Mouse (Mus musculus): ENCODE measurements around the gene Milr1.
"Not testable (repeated sequence)": the region's sequence is repeated elsewhere in the genome, so short reads cannot be mapped to it uniquely, and the experiment has no call there.

Milr1 gene

GRCm38 (mm10) chr11:106751039-106752018 lies at the start of gene Milr1:
Gene Milr1 (plus strand): TSS chr11:106751226.
- peak; percentile 28 for DNase-seq (ENCODE audit: low spot score)

GRCm38 (mm10) chr11:106701589-106701988 lies 49.4 kb upstream of the Milr1 start:
- no peak for DNase-seq (ENCODE audit: low spot score)

- no peak for DNase-seq (ENCODE audit: low spot score)
These were observed 48.4 kb upstream of the Milr1 start for GRCm38 (mm10) chr11:106702584-106702983.

GRCm38 (mm10) chr11:106703931-106704330 lies 47.1 kb upstream of the Milr1 start:
- DNase-seq (ENCODE audit: low spot score): no peak

GRCm38 (mm10) chr11:106704399-106705111 lies 46.5 kb upstream of the Milr1 start:
- no peak for DNase-seq (ENCODE audit: low spot score)

- no peak for DNase-seq (ENCODE audit: low spot score)
These were observed 44.8 kb upstream of the Milr1 start for GRCm38 (mm10) chr11:106706212-106706611.

- DNase-seq (ENCODE audit: low spot score): no peak
These were observed 43.9 kb upstream of the Milr1 start for GRCm38 (mm10) chr11:106707085-106707484.

GRCm38 (mm10) chr11:106707866-106708265 lies 43.2 kb upstream of the Milr1 start:
- DNase-seq (ENCODE audit: low spot score): no peak

- no peak for DNase-seq (ENCODE audit: low spot score)
These were observed 41.6 kb upstream of the Milr1 start for GRCm38 (mm10) chr11:106709227-106709985.

- no peak for DNase-seq (ENCODE audit: low spot score)
These were observed 40.2 kb upstream of the Milr1 start for GRCm38 (mm10) chr11:106710789-106711188.

- DNase-seq (ENCODE audit: low spot score): peak; percentile 65
These were observed 36.0 kb upstream of the Milr1 start for GRCm38 (mm10) chr11:106715066-106715465.

- DNase-seq (ENCODE audit: low spot score): no peak
These were observed 34.5 kb upstream of the Milr1 start for GRCm38 (mm10) chr11:106716568-106716967.

GRCm38 (mm10) chr11:106720379-106720778 lies 30.6 kb upstream of the Milr1 start:
- no peak for DNase-seq (ENCODE audit: low spot score)

- peak; percentile 55 for DNase-seq (ENCODE audit: low spot score)
These were observed 28.1 kb upstream of the Milr1 start for GRCm38 (mm10) chr11:106722831-106723361.

- no peak for DNase-seq (ENCODE audit: low spot score)
These were observed 27.4 kb upstream of the Milr1 start for GRCm38 (mm10) chr11:106723611-106724125.

- no peak for DNase-seq (ENCODE audit: low spot score)
These were observed 26.7 kb upstream of the Milr1 start for GRCm38 (mm10) chr11:106724176-106724915.

- DNase-seq (ENCODE audit: low spot score): not testable (repeated sequence)
These were observed 26.1 kb upstream of the Milr1 start for GRCm38 (mm10) chr11:106724916-106725235.

- DNase-seq (ENCODE audit: low spot score): no peak
These were observed 23.1 kb upstream of the Milr1 start for GRCm38 (mm10) chr11:106727967-106728366.

GRCm38 (mm10) chr11:106728402-106729366 lies 22.3 kb upstream of the Milr1 start:
- DNase-seq (ENCODE audit: low spot score): no peak

- no peak for DNase-seq (ENCODE audit: low spot score)
These were observed 21.4 kb upstream of the Milr1 start for GRCm38 (mm10) chr11:106729656-106730055.

Data from lung, postnatal 25 days (tissue).